Mouse (Mus musculus) megakaryocyte-erythroid progenitor cell, adult 5-6 weeks (primary cell): Measurements from ENCODE around the gene Zcchc24. TPM values are rescaled to one million over a fixed set of nuclear protein-coding genes. Genes with fewer than 3 reads are reported as not detected.
A peak's percentile ranks its signal among the peaks of the same experiment; 100 is the strongest.

Experiments
- ATAC-seq: replicated peaks from 2 replicates; pipeline ENCODE4 v1.8.0; 2016; ENCODE audit warnings: mild to moderate bottlenecking, inconsistent platforms; ENCODE audit not compliant: severe bottlenecking, poor library complexity, low FRiP score, low TSS enrichment
- total RNA-seq, 2 experiments: library from RNA; stranded (forward) in 1 of 2; stranded (reverse) in 1 of 2; fragments of 200-1000, 215-1000 nt in 1 of 2; fragments of >200 nt in 1 of 2; fragmentation: Nextera tagmentation in 1 of 2; gene quantifications; 2 replicates each; pipeline ENCODE4 v1.2.3; 2014 to 2017

Zcchc24 gene
- total RNA-seq, 2 experiments from 2014 or later, result 1.4 TPM

GRCm38 (mm10) chr14:25751067-25751466 lies 17.8 kb downstream of the Zcchc24 start:
- no peak for ATAC-seq

GRCm38 (mm10) chr14:25750448-25751015 lies 18.3 kb downstream of the Zcchc24 start:
- ATAC-seq, result no peak

GRCm38 (mm10) chr14:25749143-25749909 lies 19.5 kb downstream of the Zcchc24 start:
- ATAC-seq, result no peak

GRCm38 (mm10) chr14:25747996-25748756 lies 20.7 kb downstream of the Zcchc24 start:
- no peak for ATAC-seq

- ATAC-seq, result no peak
These were observed 21.6 kb downstream of the Zcchc24 start for GRCm38 (mm10) chr14:25746971-25747945.

GRCm38 (mm10) chr14:25746371-25746770 lies 22.5 kb downstream of the Zcchc24 start:
- ATAC-seq, result no peak

- ATAC-seq, result peak; percentile 63
These were observed 23.3 kb downstream of the Zcchc24 start for GRCm38 (mm10) chr14:25745365-25746184.

GRCm38 (mm10) chr14:25742943-25743342 lies 25.9 kb downstream of the Zcchc24 start:
- ATAC-seq, result no peak

GRCm38 (mm10) chr14:25741840-25742367 lies 26.9 kb downstream of the Zcchc24 start:
- no peak for ATAC-seq

- no peak for ATAC-seq
These were observed 27.6 kb downstream of the Zcchc24 start for GRCm38 (mm10) chr14:25741211-25741610.

- ATAC-seq, result no peak
These were observed 28.8 kb downstream of the Zcchc24 start for GRCm38 (mm10) chr14:25739957-25740565.

GRCm38 (mm10) chr14:25738591-25739001 lies 30.2 kb downstream of the Zcchc24 start:
- ATAC-seq, result no peak

- ATAC-seq, result 0 out of 2 replicates have a peak, but pooled peaks have one; percentile 4
These were observed 32.2 kb downstream of the Zcchc24 start for GRCm38 (mm10) chr14:25736589-25736988.

GRCm38 (mm10) chr14:25736140-25736539 lies 32.7 kb downstream of the Zcchc24 start:
- ATAC-seq, result 0 out of 2 replicates have a peak, but pooled peaks have one; percentile 7

- ATAC-seq, result no peak
These were observed 33.8 kb downstream of the Zcchc24 start for GRCm38 (mm10) chr14:25734736-25735716.

- no peak for ATAC-seq
These were observed 41.7 kb downstream of the Zcchc24 start for GRCm38 (mm10) chr14:25727149-25727510.
